Mouse (Mus musculus) T-helper 17 cell (primary cell): ENCODE results near the gene Sertad4.

Experiments used
- in situ Hi-C, 2 experiments: fragments of 300-600 bp; cut with MboI, MseI; formaldehyde crosslinking; loops; 1 replicate in 1 of 2; 2 replicates in 1 of 2; pipeline ENCODE4 v1.15.1; 2025; ENCODE audit warnings: high pct_unique_total_duplicates in 2 of 2

Gene Sertad4

DNA sequence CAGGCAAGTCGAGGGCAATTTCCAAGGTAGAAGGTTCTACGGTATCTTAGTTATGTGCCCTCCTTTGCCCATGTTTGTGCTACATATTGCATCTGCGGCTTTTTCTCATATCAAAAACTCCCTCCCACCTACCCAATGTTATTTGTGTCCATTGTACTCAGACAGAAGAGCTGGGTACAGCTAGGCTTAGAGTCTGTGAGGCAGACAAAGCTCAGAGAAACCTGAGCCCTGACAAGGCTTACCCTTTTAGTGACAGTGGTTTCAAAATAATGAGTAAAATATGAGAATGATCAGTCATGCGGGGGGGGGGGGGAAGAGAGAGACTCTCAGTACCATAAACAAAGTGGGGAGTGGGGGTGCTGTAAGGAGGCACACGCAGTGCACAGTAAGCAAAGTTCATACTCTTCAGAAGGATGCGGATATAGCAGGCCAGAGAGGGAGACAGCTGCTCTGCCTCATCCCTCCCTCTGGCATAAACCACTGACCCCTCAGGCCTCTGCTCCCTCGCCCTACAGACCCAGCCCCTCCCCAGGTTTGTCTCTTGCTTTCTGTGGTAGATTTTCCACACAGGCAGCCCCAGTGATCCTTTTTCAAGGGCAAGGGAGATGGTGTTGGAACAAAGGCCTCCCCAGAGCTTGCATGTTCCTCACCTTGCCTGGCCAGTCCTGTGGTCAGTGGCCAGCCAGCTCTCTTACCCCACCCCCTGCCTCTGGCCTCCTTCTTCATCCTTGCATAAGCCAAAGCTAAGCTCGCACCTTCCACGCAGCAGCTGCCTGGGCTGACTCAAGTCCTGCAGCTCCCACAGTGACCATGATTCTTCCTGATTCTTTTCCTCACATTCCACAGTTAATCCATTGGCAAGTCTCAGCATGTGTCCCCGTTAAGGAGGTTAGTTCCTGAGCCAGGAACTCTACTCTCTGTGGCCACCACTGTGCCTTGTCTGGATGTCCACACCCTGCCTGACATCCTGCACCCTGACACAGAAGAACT, 49.1 kb downstream of the Sertad4 start:
- in situ Hi-C loops = no loop called here

DNA sequence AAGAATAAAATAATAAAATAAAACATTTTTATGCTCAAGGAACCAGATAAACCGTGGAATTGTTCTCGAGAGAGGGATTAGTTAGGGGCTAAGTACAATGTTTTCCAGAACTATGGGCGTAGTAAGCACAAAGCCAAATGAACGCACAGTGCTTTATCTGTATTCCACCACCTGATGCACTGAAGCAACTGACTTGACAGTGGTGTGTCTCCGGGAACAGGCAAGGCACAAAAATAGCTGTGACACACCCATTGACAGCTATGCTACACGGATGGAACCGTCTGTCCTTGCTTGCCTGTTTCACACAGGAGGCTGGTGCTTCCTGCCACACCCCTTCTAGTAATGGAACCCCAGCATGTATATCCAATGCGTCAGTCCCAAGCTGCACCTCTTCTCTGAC, 55.2 kb downstream of the Sertad4 start:
- in situ Hi-C loops = no loop called here

DNA sequence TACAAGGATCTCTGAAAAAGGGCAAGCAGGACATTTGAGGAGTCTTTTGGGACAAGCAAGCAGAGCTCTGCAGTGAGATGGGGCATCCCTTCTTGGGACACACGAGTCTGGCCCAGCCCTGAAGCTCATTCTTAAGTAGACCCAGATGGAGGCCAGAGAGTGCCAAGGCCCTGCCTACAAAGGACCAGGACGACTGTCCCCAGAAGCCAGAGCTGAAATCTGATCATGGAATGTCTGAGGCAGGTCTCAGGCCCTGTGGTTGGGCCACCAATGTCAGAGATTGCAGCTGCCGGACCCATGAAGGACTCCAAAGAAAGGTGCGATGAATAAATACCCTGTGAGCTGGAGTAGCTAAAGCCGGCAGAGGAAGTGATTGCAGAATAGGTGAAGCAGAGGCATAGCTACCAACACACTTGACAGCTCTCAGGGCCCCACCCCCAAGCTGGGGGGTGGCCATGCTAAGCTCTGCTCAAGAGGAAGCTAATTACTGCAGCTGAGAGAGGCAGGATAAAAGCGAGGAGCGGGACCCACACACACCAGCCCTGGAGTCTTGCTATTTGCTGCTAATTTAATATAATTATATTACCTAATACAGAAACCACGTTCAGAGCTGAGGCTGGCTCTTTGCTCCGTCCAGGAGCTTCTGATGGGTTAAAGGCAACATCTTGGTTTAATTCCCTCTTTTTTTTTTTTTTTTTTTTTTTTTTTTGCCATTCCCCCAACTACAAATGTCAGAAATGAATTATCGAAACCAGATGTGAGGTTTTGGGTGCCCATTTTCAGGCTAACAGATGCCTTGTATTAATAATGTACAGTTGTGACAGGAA, 56.2 kb downstream of the Sertad4 start:
- in situ Hi-C loops = no loop called here

DNA sequence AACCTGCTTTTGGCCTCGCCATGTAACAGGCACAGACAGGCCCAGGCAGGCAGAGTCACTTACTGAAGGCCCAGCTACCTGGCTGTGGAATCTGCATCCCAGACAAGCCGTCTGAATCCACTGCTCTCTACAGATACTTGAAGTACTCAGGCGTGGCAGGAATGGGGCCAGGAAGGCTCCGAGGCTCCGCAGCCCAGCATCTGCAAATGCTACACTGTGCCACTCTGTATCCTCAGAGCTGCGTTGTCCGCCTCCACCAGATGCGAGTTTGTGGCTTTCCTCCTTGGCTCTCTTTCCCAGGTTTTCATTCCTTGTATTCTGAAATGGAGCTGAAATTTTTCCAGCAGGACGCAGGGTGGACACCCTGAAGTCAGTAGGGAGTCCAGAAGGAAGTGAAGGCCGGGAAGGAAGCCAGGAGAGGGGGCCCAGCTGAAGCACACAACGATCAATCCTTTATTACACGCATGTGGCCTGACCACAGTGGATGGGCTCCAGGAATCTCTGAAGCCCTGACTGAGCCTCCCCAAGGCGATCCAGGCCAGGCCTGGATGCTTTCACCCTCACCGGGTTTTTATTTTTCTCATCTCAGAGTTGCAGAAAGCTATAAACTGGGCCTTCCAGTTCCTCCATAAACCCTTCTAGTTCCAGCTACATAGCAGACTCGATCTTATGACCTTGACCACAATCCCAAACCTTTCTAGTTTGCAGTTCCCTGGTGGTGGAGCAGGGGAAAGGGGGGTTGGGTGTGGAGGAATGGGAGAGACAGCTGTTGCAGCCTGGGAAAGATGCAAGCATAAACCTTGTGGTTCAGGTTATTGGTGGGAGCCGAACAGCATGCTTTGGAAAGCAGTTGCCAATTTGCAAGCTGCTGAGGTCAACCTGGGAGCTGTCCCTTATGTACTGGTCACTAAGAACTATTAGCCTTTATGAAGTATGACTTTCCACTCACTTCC, 57.1 kb downstream of the Sertad4 start:
- in situ Hi-C loops = no loop called here

DNA sequence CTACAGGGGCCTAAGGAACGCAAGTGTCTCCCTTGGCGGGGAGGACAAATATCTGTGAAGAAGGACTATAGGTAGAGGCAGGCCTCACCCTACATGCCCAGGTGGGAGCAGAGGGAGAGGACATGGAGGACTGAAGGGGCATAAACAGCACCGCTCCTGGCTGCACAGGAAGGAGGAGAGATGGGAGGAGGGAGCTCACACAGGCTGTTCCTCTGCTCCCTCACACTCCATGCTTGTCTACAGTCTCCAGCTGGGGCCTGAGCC, 58.6 kb downstream of the Sertad4 start:
- in situ Hi-C loops = no loop called here

GRCm38 (mm10) chr1:192796201-192797010, 59.1 kb downstream of the Sertad4 start:
- in situ Hi-C loops = no loop called here

DNA sequence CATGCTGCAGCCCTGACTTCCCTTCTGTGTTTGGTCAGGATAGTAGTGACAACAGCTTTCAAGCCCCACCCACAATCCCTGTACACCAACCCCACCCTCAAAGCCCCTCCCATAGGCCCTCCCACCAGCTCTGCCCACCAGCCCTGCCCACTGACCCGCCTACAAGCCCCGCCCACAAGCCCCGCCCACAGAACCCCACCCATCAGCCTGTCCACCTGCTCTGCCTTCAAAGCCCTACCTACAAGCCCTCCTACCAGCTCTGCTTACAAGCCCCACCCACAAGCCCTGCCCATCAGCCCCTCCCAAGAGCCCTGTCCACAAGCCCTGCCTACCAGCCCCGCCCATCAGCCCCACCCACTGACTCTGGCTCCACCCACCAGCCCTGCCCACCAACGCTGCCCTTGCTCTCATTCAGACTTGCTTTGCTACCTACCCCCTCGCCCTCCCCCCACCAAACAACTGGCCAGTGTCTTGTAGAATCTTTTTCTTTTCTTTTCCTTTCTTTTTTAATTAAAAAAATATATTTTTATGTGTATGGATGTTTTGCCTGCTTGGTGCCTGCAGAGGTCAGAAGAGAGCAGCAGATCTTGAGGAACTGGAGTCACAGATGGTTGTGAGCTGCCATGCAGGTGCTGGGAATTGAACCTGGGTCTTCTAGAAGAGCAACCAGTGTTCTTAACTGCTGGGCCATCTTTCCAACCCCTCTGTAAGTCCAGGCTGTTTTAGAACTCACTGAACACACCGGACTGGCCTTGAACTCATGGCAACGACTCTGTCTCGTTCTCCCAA, 60.4 kb downstream of the Sertad4 start:
- in situ Hi-C loops = loop anchor here in 1 of 2 experiments (5.0 kb wide), 1 partner anchor 68 kb away; no protein-coding TSS in a partner anchor
